Mouse (Mus musculus): ENCODE data around the gene Pip4k2a.

DNA sequence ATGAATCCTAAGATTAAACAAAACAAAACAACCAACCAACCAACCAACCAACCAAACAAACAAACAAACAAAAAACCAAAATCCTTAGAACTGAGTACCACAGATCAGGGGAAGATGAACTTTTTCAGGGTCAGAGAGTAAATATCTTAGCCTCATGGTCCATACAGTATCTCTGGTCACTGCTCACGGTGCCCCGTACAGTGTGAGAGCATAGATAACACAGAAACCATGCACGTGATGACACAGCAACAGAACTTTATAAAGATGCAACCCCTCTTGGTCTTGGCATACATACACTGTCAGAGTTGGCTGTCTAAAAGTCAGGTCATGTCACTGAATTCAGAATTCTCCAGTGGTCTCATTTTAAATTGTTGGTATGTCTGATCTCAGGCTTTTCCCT is 126.8 kb downstream of the Pip4k2a start:
- TF ChIP-seq CTCF (IDR thresholded peaks at IDR 0.05; ENCODE audit: low read depth, low read length) (no peak), GATA1 (IDR thresholded peaks at IDR 0.05; ENCODE audit: borderline replicate concordance, low read length) (no peak), POLR2AphosphoS5 (IDR thresholded peaks at IDR 0.05; ENCODE audit: insufficient replicate concordance, low read depth, low read length) (no peak), TAL1 (conservative IDR thresholded peaks at IDR 0.05; ENCODE audit: low read depth, low read length) (no peak; the same call in 1 of the 2 replicates), GATA2 (IDR thresholded peaks at IDR 0.05; ENCODE audit: borderline replicate concordance, low read depth, low read length) (no peak)

Data from G1E (cell line).